Mouse (Mus musculus) lung, postnatal 0 days (tissue): ENCODE measurements around the gene Bag3.

ENCODE experiments used
- CTCF ChIP-seq: IDR thresholded peaks from 2 replicates; pipeline ENCODE4 v1.5.1; 2016; ENCODE audit warnings: antibody characterized with exemption, mild to moderate bottlenecking
- EP300 ChIP-seq: IDR thresholded peaks from 2 replicates; pipeline ENCODE4 v1.6.1; 2016; ENCODE audit warnings: antibody characterized with exemption, mild to moderate bottlenecking, control low read depth

- TF ChIP-seq EP300 (no peak), CTCF (no peak)
Measured at GRCm38 (mm10) chr7:128526611-128527010, 3.2 kb downstream of the Bag3 start.
